Mouse (Mus musculus) R1 (cell line): Measurements from ENCODE around the gene Otp.

Experiments
- DNase-seq: peaks from one replicate; pipeline ENCODE4 v3.0.0-alpha.2; 2018; ENCODE audit warnings: low read depth, low spot score

Gene Otp

DNA sequence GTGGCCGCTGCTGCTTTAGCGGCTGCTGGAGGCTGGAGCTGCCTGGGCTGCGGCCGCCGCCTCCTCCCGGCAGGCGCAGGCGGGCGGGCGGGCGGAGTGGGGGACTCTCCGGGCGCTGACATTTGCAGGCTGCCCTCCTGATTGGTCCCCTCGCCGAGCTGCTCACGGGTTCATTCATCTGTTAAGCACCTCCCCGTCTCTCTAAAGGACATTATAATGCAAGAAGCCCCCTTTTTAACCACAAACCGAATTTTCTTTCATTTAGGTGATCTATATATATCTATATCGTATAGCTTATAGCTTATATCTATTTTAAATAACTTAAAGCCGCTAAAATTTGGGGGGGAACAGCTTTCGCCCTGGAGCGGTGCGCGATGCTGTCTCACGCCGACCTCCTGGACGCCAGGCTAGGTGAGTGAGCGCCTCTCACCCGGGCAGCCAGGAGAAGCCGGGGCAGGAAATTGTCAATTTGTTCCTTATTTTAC is at the start of gene Otp:
TSS of gene Otp (plus strand) at position 207 of the 485 bp plus-strand sequence.
- peak; percentile 74 for DNase-seq

DNA sequence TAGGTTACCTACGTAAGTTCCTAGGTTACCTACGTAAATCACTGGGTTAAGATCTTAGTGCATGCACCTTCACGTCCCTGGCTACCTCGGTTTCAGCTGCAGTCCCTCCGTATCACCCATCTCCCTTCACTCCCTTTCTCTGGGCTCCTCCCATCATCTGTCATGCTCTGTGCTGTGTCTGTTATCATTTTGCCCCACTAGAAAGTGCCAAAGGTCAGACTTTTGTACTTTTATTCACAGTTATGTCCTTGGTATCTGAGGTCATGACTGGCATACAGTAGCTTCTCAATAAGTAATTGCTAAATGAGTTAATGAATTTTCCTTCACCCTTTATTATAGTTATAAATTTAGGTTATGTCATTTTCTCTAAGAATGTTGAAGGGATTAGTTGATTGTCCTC is 49.0 kb upstream of the Otp start:
- no peak for DNase-seq

DNA sequence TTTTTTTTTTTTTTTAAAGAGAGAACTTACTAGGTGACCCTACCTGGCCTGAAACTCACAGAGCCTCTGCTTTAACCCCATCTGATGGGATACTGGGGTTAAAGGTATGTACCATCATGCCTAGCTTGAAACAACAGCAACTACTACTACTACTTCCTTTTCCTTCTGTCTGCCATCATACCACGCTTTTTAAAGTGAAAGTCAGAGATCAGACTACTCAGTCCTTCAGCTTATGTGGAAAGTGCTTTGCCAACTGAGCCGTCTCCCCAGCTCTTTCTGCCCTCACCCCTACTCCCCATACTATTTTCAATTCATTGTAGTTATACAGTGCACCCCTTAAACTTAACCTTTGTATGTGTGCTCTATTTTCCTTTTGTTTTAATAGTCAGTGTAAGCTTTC is 48.4 kb upstream of the Otp start:
- DNase-seq: no peak

DNA sequence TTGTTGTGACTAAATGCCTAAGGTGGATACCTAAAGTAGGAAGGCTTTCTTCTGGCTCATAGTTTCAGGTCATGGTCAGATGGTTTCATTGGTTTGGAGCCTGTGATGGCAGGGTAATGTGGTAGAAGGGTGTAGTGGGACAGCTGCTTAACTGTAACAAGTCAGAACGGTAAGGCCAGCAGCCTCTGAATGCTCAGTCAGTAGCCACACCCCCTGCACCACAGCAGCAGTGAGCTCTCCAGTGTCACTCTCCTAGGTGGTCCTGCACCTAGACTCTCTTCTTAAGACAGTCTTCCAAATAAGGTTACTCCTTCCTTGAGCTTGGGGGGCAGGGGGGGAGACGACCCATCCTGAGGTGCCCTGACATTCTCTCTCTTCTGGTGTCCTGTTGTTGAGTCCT is 47.6 kb upstream of the Otp start:
- no peak for DNase-seq

DNA sequence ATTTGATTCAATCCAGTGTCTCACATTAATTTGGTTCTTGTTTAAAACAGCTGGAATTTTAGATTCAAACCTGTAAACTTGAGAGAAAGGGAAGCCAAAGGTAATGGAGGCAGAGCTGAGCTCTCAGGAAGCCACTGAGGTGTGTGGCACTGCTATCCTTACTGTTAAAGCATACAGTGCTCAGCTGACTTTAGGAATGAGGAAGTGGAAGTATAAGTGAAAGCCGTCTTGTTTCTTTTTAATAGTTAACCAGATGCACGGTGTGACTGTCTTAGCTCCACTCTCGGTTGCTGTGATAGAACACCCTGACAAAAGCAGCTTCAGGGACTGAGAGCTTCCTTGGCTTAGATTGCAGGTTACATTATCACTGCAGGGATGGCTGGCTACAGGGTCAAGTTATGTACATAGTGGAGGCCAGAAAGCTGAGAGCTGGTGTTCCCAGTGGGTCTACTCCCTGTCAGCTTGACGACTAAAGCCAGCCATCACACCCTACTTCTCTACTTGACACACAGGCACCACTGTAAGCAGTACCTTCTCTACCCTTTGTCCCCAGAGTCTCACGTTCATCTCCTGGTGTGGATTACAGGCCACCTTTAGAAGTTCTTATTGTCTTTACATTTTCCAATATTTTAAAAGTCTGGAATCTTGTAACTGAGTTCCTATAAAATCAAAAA is 37.2 kb upstream of the Otp start:
- no peak for DNase-seq

DNA sequence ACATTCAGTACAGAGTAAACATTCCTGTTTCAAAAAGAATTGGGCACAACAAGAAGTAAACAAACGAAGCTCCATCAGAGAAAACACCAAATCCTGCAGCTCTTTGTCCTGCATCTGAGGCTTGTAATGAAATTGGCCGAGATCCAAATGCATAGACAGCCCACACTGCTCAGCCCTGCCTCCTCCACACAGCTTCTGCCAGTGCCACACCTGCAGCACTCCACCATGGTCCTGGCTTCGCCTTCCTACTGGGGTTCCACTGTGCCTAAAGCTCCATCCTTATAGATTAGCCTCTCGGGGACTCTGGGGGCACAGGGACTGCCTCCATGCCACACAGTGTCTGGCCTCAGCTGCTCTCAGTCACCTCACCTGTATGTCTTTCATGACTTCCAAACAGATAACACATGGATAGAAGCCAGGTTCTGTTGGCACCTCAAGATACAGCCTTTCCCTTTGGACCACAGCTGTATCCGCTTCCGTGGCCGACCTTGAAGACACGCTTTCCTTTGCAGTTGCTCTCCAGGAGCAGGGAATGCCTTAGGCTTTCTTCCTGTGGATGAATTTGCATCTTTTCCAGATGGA is 36.6 kb upstream of the Otp start:
- DNase-seq: peak; percentile 53

DNA sequence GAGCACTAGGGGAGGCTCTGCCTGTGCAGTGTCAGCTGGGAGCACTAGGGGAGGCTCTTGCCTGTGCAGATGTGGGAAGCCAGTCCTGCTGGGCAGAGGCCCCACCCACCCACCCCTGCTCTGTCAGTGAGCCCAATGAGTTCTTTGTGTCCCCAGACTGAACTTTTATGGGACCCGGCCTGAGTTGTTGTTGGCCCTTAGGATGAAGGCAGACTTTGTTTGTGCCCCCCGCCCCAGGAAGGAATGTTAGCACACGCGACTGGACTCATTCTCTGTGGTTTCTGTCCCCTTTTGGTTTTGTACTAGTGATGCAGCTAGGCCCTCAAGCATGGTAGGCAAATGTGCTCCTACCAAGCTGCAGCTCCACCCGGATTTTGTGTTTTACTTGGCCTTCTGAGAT is 32.2 kb upstream of the Otp start:
- peak; percentile 70 for DNase-seq

DNA sequence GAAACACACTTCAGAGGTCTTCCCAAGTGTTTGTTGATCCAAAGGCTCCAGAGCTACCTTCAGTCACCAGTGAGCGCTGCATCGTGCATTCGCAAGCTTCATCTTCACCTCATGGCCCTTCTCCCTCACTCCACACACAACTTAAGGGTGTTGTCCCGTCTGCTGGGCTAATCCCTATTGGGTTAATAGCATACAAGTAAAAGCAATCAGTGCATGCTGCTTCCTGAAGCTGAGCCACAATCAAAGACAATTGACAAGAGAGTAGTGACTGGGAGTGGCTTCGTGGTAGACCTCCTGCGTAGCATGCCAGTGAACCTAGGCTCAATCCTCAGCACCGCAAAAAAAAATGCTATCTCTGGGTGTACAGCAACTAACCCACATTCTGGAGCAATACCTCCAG is 27.5 kb upstream of the Otp start:
- peak; percentile 49 for DNase-seq

DNA sequence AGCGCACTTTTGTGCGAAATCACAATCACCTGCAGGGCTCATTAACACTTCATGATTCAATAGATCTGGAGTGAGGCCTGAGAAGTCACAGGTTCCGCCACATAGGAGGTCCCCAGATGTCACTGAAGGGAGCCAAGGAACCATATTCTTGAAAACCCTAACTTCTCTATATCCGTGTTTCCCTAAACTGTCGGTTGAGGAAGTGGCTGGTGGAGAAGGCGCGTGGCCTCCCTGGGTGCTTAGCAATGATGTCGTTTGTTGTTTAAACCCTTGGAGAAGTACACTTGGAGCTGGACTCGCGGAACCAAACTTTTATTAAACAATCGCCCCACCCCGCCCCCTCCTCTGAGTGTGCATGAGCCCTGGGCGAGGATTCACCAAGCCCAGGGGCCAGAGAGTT is 26.1 kb upstream of the Otp start:
- DNase-seq: no peak

DNA sequence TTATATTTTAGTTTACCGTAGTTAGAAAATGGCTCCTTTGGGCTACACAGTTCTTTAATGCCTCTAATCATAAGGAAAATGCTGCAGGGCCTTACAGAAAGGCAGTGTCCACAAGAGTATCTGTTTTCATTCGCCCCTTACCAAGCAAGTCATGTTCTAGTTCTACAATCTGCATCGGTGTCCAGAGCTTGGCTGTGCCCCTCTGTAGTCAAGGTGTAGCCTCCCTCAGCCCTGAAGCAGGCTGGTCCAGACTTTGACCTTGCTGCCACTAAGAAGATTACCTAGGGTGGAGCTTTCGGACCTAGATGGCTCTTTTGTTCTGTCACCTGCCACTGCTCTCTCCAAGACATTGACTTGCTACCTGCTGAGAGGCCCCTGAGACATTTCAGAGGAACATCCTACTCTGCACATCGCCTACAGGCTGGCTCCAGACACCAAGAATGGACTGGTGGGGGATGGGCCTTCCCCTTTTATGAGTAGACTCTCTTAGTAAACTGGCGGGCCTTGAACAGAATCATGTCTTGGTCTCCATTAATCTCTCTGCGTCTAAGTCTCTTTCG is 17.3 kb upstream of the Otp start:
- peak; percentile 88 for DNase-seq

DNA sequence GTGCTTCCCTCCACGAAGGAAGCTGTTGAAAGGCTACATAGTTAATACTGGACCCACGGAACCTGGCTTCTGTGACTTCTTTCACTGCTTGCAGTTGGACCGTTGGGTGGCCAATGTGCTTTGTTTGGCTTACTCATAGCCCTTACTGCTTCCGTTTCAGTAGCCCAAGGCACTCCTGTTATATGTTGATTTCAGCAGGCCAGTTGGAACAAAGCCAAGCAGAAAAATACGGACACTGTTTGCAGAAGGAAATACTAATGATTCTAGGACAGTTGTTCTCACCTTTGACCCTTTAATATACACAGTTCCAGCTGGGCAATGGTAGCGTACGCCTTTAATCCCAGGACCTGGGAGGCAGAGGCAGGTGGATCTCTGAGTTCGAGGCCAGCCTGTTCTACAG is 16.1 kb upstream of the Otp start:
- no peak for DNase-seq

DNA sequence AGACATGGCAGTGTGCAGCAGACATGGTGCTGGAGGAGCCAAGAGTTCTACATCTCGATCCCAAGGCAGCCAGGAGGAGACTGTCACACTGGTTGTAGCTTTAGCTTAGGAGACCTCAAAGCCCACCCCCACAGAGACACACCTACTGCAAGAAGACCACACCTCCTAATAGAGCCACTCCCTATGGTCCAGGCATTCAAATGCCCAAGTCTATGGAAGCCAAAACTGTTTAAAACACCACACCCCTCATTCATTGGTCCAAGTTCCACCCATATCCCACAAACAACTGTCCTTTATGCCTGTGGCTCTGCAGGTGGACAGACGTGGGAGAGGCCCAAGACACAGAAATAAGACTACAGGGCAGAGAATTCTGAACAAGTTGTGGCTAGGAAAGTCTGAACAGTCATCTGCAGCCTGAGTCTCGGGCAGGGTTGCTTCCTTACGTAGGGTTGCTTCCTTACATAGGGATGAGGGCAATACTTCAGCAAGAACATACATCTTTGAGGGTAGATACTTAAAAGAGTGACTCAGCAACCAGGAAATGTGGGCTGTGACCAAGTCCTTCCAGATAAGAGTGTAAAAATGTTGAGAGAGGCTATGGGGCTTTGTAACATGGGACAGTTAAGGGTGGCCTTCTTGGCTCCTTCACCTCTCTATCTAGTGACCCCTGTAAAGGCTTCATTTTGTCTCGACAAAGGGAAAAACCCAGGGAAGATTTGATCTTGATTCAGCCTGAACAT is 12.7 kb upstream of the Otp start:
- DNase-seq: peak; percentile 79

DNA sequence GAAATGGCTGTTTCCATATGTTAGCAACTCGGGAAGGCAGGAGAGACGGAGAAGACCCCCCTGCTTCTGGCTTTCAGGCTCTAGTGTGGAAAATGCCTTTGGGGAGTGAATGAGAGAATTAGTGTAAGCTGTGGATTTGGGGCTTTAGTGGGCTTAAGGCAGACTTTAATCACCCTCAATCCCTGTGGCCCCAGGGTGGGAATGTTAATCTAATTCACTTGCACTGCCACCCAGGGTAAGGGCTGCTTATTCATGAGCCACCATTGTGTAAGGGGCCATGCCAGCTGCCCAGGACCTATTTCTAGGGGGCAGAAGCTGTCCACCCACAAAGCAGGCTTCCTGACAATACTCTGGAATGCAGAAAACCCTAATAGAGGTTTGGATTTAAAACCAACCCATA is 8.5 kb upstream of the Otp start:
- no peak for DNase-seq

DNA sequence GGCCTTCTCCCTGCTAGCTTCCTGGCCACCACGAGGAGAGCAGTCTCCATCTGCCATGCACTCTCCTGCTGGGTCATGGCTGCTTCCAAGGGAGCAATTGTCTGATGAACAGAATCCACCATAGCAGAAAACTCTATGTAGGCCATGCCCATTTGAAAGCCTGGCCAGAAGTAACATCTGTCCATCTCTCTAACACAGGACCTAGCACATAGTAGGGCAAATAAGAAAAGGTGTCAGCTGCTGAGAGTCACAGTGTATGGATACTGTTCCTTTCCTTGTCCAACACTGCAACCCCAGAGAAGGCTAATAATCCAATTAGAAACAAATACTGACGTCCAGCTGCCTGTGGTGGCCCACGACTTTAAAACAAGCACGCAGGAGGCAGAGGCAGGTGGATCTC is 7.6 kb upstream of the Otp start:
- DNase-seq: no peak

DNA sequence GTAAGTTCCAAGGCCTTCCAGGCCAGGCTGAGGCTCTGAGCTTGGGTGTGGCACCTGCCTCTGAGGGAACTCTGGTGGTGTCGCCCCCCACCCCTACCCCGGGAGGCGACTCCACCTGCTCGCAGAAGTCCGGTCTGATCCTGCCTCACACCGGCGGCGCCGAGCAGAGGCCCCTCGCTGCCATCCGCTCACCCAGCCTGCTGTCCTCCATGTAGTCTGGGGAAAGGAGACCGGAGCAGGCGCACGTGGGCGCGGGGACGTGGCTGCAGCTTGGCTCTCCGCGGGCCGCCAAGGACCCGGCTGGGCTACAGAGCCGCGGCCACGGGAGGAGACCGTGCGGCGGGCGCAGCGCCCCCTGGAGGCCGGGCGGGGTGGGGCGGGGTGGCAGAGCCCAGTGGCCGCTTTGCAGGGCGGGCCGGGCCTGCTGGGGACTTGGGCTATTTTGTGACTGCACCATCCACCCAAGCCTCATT is 6.9 kb upstream of the Otp start:
- peak; percentile 75 for DNase-seq

DNA sequence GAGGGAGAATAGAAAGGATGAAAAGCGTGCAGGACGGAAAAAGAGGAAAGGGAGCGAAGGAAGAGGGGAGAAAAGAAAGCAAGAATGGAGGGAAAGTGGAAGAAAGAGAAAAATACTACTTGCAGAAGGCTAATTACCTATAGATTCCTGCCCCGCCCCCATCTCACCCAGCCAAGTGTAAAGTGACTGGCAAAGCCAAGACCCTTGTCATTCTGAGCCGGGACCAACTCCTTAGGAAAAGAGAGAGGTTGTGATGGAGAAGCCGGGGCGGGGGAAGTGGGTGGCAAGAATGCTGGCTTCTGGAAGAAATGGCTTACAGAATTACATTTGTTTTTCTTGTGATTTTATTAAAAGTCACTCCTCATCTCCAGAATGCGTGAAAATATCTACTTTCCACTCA is 5.9 kb upstream of the Otp start:
- DNase-seq: no peak

DNA sequence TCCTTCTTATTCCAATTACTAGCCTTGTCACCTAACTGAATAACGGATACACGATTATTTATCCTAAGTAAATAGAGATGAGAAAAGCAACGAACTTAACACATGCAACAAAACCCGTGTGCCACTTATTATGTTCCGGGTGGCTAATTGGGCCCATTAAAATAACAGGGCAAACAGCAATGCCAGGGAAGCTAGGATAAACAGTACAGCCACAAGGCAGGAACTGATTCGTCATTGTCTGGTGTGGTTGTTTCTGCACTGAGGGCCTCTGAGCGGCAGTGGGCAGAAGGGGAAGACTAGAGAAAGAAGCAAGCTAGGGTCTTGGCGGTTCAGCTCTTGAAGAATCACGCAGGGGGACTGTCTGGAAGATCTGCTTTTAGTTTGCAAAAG is 5.3 kb upstream of the Otp start:
- no peak for DNase-seq

DNA sequence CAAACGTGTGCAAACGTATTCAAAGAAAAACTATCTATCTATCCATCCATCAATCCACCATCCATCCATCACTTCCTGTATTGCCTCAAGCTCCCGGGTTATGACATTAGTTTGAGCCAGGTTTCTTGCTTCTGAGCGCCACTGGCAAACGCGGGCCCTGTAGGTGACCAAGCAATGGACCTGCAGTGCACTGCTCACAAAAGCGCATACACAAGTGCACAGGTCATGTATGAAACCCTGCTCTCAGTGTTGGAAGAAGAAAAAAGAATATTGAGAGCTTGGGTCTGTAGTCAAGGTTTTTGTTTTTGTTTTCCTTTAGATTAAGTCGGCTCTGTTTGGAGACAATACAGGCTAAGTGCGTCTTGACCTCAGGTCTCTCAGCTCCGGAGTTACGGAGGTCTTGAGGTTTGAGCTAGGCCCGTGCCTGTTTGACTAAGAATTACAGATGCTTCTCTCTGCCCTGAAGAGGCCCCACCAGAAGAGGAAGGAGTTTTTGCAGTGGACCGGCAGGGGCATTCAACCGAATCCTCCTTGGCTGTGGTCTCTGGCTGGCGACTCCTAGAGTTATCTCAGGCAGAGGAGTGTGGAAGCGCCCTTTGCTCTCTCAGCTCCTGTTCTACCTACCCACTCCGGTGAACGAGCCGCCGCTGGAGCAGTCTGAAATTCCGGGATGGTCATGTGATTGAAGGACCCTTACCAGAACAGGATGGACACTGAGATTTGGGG is 4.8 kb upstream of the Otp start:
- no peak for DNase-seq

DNA sequence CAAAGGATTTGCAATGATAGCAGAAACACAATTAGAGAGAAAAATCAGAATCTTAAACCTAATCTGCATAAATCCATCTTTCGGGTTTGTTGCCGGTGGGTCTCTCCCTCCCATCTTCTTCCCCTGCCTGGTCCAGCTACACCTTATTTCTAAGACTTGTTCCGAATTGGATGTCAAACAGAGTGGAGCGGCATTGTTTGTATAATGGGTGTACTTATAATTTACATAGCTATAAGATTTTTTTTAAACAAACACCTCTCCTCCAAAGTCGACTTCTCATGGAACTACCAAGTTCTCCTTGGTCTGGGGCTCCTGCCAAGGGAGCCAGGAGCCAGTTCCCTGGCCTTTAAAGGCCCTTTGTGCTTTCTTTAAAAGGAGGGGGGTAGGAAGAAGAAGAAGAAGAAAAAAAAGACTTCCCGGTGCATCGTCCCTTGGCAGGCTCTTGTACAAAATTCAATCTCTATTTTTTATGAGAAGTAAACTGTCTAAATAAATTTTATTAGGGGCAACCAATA is 3.5 kb upstream of the Otp start:
- DNase-seq: no peak

DNA sequence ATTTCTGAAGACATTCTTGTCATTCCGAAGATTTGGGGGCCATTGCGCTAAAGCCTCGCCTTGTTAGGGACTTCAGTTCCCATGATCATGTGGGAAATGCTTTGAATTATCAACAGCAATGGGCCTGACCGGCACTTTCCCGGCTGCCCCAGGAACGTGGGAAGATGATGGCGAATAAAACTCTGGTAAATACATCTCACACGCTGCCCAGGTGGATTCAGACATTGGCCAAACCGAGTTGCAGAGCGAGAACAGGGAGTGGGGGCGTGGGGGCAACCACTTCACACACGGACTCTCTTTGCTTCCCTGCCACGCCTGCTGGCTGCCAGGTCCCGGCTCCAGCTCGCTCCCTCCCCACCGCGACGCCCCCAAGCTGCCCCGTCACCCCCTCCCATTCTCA is 3.0 kb upstream of the Otp start:
- peak; percentile 40 for DNase-seq
